Mouse (Mus musculus) megakaryocyte, embryonic 14.5 days (primary cell): ENCODE measurements around the gene A2ml1.
"Not testable (repeated sequence)": the region's sequence is repeated elsewhere in the genome, so short reads cannot be mapped to it uniquely, and the experiment has no call there.

Experiments
- FLI1 ChIP-seq: IDR thresholded peaks from 2 replicates; pipeline ENCODE4 v1.6.1; 2012; ENCODE audit warnings: low read length, inconsistent platforms, mixed read lengths
- GATA1 ChIP-seq: IDR thresholded peaks from 3 replicates; pipeline ENCODE4 v1.6.1; 2012; ENCODE audit warnings: mixed read lengths, low read length, inconsistent platforms, borderline replicate concordance

DNA sequence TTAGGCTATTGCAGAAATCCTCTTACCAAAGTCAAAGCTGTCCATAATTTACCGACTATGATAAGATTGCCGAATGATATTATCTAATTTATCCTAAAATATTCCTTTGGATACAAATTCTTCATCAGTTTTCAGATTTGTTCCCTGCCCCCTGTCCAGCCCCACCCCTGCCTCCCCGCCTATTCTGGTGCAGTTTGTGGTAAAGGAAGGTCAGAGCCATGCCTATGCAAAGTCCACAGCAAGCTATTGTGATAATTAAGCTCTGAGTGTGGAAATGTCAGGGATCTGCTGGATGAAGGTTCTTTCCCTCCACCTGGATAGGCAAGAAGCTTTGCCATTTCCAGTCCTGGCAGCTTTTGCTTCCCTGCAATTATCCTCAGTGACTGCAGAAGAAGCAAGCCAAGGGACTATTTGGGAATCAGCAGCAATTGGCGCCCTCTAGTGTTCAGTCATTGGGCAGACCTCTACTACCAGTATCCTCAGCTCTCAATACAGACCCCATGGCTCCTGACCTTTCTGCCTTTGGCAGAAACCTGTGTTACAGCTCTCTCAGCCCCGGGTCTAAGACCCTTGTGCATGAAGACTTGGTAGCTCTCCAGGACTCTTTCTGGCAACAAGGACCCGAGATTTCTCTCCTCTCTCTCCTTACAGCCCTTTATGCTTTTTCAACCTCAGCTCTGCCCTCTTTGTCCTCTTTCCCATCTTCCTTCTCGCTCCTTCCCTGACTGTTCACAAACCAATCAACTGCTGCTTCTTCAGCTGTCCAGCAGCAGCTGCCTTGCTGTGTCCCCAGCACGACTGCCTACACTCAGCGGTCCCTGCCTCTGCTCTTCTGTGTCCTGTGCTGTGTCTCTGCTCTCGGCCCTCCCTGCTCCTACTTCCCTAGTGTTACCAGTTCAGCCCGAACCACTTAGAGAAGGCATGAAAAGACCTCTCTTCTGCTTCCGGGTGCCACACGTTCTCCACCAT is 48.6 kb upstream of the A2ml1 start:
- not testable (repeated sequence) for TF ChIP-seq GATA1, FLI1
